Mouse (Mus musculus) liver, postnatal 0 days (tissue): Measurements from ENCODE around the gene Dnm2.

Experiments
- CTCF ChIP-seq: sonication (generic); IDR thresholded peaks from 2 replicates; pipeline ENCODE4 v1.5.1; 2016; ENCODE audit warnings: antibody characterized with exemption, low read depth
- EP300 ChIP-seq: IDR thresholded peaks from 2 replicates; pipeline ENCODE4 v1.6.1; 2016; ENCODE audit warnings: antibody characterized with exemption, low read depth, mild to moderate bottlenecking

DNA sequence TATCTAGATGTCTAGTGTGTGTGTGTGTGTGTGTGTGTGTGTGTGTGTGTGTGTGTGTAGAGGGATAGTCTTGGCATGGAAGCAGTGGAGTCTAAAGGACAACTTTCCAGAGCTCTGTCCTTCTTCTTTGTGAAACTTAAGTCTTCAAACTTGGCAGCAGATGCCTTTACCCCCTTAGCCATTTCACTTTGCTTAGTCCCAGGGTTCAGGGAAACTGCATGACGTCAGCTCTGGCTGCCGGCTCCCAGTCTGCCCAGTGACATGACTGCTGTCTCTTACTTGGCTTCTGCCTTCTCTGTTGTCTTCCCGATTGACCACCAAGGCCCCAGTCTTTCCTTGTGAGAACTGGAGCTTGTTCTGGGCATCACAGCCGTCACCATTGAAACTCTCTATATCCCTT, 29.8 kb downstream of the Dnm2 start:
- TF ChIP-seq CTCF: no peak
- no peak for TF ChIP-seq EP300
